ENCODE assay signal across 8 mouse cellular contexts in the genomic region with DNA sequence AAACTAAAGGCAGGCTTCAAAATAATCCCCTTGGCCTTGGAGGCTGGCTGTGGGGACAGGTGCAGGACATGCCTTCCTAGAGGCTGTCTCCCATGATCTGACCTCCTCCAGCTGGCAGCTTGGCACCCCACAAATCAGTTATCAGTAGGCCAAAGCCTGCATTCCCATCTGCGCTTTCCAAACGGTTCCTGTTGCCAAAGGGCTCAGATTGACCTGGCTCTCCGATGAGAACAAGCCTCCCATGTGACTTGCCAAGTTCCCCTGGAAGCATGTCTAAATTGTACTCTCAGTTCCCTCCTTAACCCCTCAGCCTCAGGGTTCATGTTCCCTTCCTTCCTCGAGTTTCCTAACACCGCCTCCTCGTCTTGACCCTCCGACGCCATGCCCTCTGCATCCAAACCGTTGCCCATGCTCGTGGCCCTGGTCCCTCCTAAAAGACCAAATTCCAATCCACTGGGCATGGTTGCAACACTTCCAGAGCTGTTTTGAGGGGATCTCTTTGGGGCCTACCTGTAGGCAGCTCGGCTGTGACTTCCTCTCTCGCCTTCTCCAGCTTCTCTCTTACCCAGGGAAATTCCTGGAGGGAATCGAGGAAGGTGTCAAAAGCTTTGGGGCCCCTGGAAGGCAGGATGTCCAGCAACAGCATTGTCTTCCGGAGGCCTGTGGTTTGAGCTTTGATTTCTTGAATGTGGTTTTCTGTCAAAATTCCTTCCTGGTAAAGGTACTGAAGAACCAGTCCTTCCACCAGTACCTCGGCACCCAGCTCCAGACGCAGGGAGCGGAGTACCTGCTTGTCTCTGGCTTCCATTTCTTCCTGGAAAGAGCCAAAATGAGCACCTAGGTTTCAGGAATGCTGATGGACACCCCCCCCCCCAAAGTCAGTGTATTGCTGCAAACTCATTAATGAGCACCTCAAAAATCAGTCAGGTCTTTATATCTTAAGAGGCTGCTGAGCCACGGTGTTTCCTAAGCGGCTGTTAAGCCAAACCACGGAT. TPM values are rescaled to one million over a fixed set of nuclear protein-coding genes. Genes with fewer than 3 reads are reported as not detected.
A peak's percentile ranks its signal among the peaks of the same experiment; 100 is the strongest.
DNase-seq lines count a peak whose midpoint lies in the region; ATAC-seq and TF ChIP-seq lines count a peak whose summit lies in the region.

No protein-coding gene starts in this region.

- H3K27ac ChIP-seq in layer of hippocampus, adult 2 months, result peak overlapping the region; percentile 98
- peak overlapping the region; percentile 94 for H3K27ac ChIP-seq in hindbrain, embryonic 16.5 days (ENCODE audit: low read depth, low read length)
- 0 out of 2 replicates have a peak overlapping the region, but pooled peaks have one; percentile 97 for H3K27ac ChIP-seq in limb, embryonic 15.5 days
- peak overlapping the region; percentile 97 for H3K27ac ChIP-seq in midbrain, embryonic 16.5 days (ENCODE audit: low read length)

- WGBS in hindbrain, embryonic 16.5 days, result 58% methylated on average over 20 of the region's 20 CpGs
- WGBS in limb, embryonic 15.5 days, result 50% methylated on average over 20 of the region's 20 CpGs
- 67% methylated on average over 20 of the region's 20 CpGs for WGBS in midbrain, embryonic 16.5 days

- H3K36me3 ChIP-seq in hindbrain, embryonic 16.5 days (ENCODE audit: control insufficient read depth, insufficient read depth, low read length), result no peaks in the 10 kb centered on the region
- no peaks in the 10 kb centered on the region for H3K36me3 ChIP-seq in limb, embryonic 15.5 days
- no peaks in the 10 kb centered on the region for H3K36me3 ChIP-seq in midbrain, embryonic 16.5 days (ENCODE audit: control insufficient read depth, insufficient read depth, low read length)

- peak in 1 of 2 experiments; percentile 19 for DNase-seq in layer of hippocampus, adult 2 months (ENCODE audit: low spot score in 2 of 2)
- no peak for DNase-seq in layer of hippocampus, adult 9-10 months (ENCODE audit: low spot score)
- DNase-seq in cerebellum, adult 11 months, result peak; percentile 89
- DNase-seq in gastrocnemius, postnatal 10 days, result peak; percentile 61
- DNase-seq in thymus, postnatal 36 days, result no peak

- peak overlapping the region; percentile 71; the same call in 1 of the 2 replicates for H3K4me3 ChIP-seq in layer of hippocampus, adult 2 months
- H3K4me3 ChIP-seq in hindbrain, embryonic 16.5 days (ENCODE audit: low read length), result no peak overlapping the region; the same call in 1 of the 2 replicates
- peak overlapping the region; percentile 62 for H3K4me3 ChIP-seq in limb, embryonic 15.5 days
- H3K4me3 ChIP-seq in midbrain, embryonic 16.5 days (ENCODE audit: low read depth, low read length), result no peak overlapping the region; the same call in 1 of the 2 replicates

- H3K4me2 ChIP-seq in hindbrain, embryonic 16.5 days (ENCODE audit: low read length), result peak overlapping the region; percentile 75
- peak overlapping the region; percentile 74 for H3K4me2 ChIP-seq in limb, embryonic 15.5 days
- peak overlapping the region; percentile 71 for H3K4me2 ChIP-seq in midbrain, embryonic 16.5 days (ENCODE audit: low read length)

- ATAC-seq in hindbrain, embryonic 16.5 days, result peak; percentile 56
- ATAC-seq in limb, embryonic 15.5 days (ENCODE audit: insufficient number of reproducible peaks, low FRiP score, low TSS enrichment, low read depth), result no peak
- ATAC-seq in midbrain, embryonic 16.5 days, result no peak

- peak overlapping the region; percentile 25; the same call in 1 of the 2 replicates for H3K9ac ChIP-seq in hindbrain, embryonic 16.5 days (ENCODE audit: low read depth, low read length)
- no peak overlapping the region for H3K9ac ChIP-seq in limb, embryonic 15.5 days
- peak overlapping the region; percentile 41 for H3K9ac ChIP-seq in midbrain, embryonic 16.5 days (ENCODE audit: low read depth, low read length)

- TF ChIP-seq CTCF in layer of hippocampus, adult 2 months (conservative IDR thresholded peaks at IDR 0.05), result no peak

- H3K4me1 ChIP-seq in hindbrain, embryonic 16.5 days (ENCODE audit: control insufficient read depth, insufficient read depth, low read depth, low read length), result peaks cover 11% of the 10 kb centered on the region
- peaks cover 17% of the 10 kb centered on the region for H3K4me1 ChIP-seq in limb, embryonic 15.5 days
- peaks cover 15% of the 10 kb centered on the region for H3K4me1 ChIP-seq in midbrain, embryonic 16.5 days (ENCODE audit: control insufficient read depth, insufficient read depth, low read length)

- H3K9me3 ChIP-seq in hindbrain, embryonic 16.5 days (ENCODE audit: control insufficient read depth, low read length), result peaks cover 2% of the 10 kb centered on the region; the same call in 1 of the 2 replicates
- no peaks in the 10 kb centered on the region for H3K9me3 ChIP-seq in limb, embryonic 15.5 days
- H3K9me3 ChIP-seq in midbrain, embryonic 16.5 days (replicated peaks; ENCODE audit: control insufficient read depth, low read length, poor library complexity, severe bottlenecking), result no peaks in the 10 kb centered on the region

- no peaks in the 10 kb centered on the region for H3K27me3 ChIP-seq in hindbrain, embryonic 16.5 days (replicated peaks; ENCODE audit: control insufficient read depth, insufficient read depth, low read length)
- no peaks in the 10 kb centered on the region; the same call in 1 of the 2 replicates for H3K27me3 ChIP-seq in limb, embryonic 15.5 days
- H3K27me3 ChIP-seq in midbrain, embryonic 16.5 days (ENCODE audit: control insufficient read depth, insufficient read depth, low read depth, low read length), result no peaks in the 10 kb centered on the region

RNA-seq across cellular contexts. Expression of a gene that starts 1.6 kb away (rescaled TPM):
- 1 to 10 TPM; 5.6 to 7.2 TPM for total RNA-seq in layer of hippocampus, adult 2 months (2021)
- total RNA-seq in gastrocnemius, postnatal 10 days (2021), result 10 to 100 TPM; 12.1 to 14.3 TPM
- polyA plus RNA-seq in hindbrain, embryonic 16.5 days (2015; fragmentation: Nextera tagmentation; extraction: Ambion mirVana), result 8.7 and 9.2 TPM in 2 replicates
- polyA plus RNA-seq in limb, embryonic 15.5 days (2015; fragmentation: Nextera tagmentation; extraction: Ambion mirVana), result 7.5 and 7.8 TPM in 2 replicates
- 10.6 and 11.1 TPM in 2 replicates for polyA plus RNA-seq in midbrain, embryonic 16.5 days (2015; fragmentation: Nextera tagmentation; extraction: Ambion mirVana)

Comparison
In these comparisons a context has a peak if more than half of its experiments do, and no peak if none do; other contexts are left out.
1. DNase-seq: peak in cerebellum, adult 11 months (single experiment) and gastrocnemius, postnatal 10 days (single experiment); none in layer of hippocampus, adult 9-10 months (single experiment) and thymus, postnatal 36 days (0 of 2).
2. H3K4me3 ChIP-seq: peak in layer of hippocampus, adult 2 months (single experiment) and limb, embryonic 15.5 days (single experiment); none in hindbrain, embryonic 16.5 days (single experiment) and midbrain, embryonic 16.5 days (single experiment).
3. Peak in every context shown above with its lines, with median percentiles within 50 percentile points of each other: H3K27ac ChIP-seq and H3K4me2 ChIP-seq.